Mouse (Mus musculus) ES-E14 (cell line): ENCODE data around the gene Clrn3. TPM values are rescaled to one million over a fixed set of nuclear protein-coding genes. Genes with fewer than 3 reads are reported as not detected.

Experiments used
- DNase-seq: peaks from one replicate; pipeline ENCODE4 v3.0.0-alpha.2; 2013; ENCODE audit warnings: low read depth, low spot score
- H3K27ac ChIP-seq: 2 replicates; pipeline ENCODE4 v1.5.1; 2012; ENCODE audit warnings: low read depth, mild to moderate bottlenecking, low read length, moderate library complexity, mixed read lengths; ENCODE audit not compliant: poor library complexity, insufficient read depth, severe bottlenecking
- H3K36me3 ChIP-seq: 2 replicates; pipeline ENCODE4 v1.6.1; 2012; ENCODE audit warnings: mild to moderate bottlenecking, low read length, moderate library complexity, mixed read lengths; ENCODE audit not compliant: control insufficient read depth, poor library complexity, insufficient read depth, severe bottlenecking
- H3K4me1 ChIP-seq, 2 experiments: fragments of 150-350 bp in 1 of 2; sonication (generic) in 1 of 2; 2 replicates each; pipeline ENCODE4 v1.6.1; 2012; ENCODE audit warnings: low read length in 2 of 2, mild to moderate bottlenecking in 1 of 2, mixed read lengths in 1 of 2; ENCODE audit not compliant: control insufficient read depth in 2 of 2, insufficient read depth in 2 of 2, poor library complexity in 1 of 2
- H3K4me3 ChIP-seq, 2 experiments: fragments of 150-350 bp in 1 of 2; sonication (generic) in 1 of 2; 2 replicates each; pipeline ENCODE4 v1.5.1; 2012; ENCODE audit warnings: low read length in 2 of 2, low read depth in 1 of 2, mild to moderate bottlenecking in 1 of 2, mixed read lengths in 1 of 2; ENCODE audit not compliant: insufficient read depth in 1 of 2, poor library complexity in 1 of 2, severe bottlenecking in 1 of 2
- H3K9ac ChIP-seq: 2 replicates; pipeline ENCODE4 v1.6.1; 2012; ENCODE audit warnings: low read depth, mild to moderate bottlenecking, low read length, mixed read lengths; ENCODE audit not compliant: poor library complexity, insufficient read depth, severe bottlenecking
- H3K9me3 ChIP-seq: fragments of 150-350 bp; sonication (generic); 2 replicates; pipeline ENCODE4 v1.6.1; 2012; ENCODE audit warnings: low read depth, mild to moderate bottlenecking, low read length; ENCODE audit not compliant: control insufficient read depth, insufficient read depth
- CHD2 ChIP-seq: IDR thresholded peaks from 2 replicates; pipeline ENCODE4 v1.6.1; 2014; ENCODE audit warnings: mild to moderate bottlenecking, low read depth, low read length, inconsistent platforms
- HCFC1 ChIP-seq: IDR thresholded peaks from 2 replicates; pipeline ENCODE4 v1.6.1; 2012; ENCODE audit warnings: low read length, inconsistent platforms, borderline replicate concordance; ENCODE audit not compliant: insufficient read depth
- MAFK ChIP-seq: IDR thresholded peaks from 2 replicates; pipeline ENCODE4 v1.6.1; 2014; ENCODE audit warnings: mild to moderate bottlenecking, low read depth, low read length, inconsistent platforms; ENCODE audit not compliant: insufficient read depth
- ZC3H11A ChIP-seq: IDR thresholded peaks from 2 replicates; pipeline ENCODE4 v1.6.1; 2012; ENCODE audit warnings: low read depth, mild to moderate bottlenecking, inconsistent platforms, low read length, borderline replicate concordance
- ZNF384 ChIP-seq: IDR thresholded peaks from 2 replicates; pipeline ENCODE4 v1.6.1; 2012; ENCODE audit warnings: low read depth, low read length, inconsistent platforms
- in situ Hi-C, 2 experiments: fragments of 600-800 bp; cut with MboI; formaldehyde crosslinking; loops; one replicate each; pipeline ENCODE4 v1.15.1; 2025; ENCODE audit warnings: low sequenced_read_pairs in 2 of 2, inconsistent platforms in 1 of 2; ENCODE audit not compliant: unreplicated experiment in 2 of 2
- total RNA-seq: library from RNA; depleted of rRNA; stranded (reverse); fragments of 300-350 nt; gene quantifications from 2 replicates; pipeline ENCODE4 v1.2.3, GENCODE M21; 2012

Gene Clrn3
- total RNA-seq, 1 experiment = not detected

DNA sequence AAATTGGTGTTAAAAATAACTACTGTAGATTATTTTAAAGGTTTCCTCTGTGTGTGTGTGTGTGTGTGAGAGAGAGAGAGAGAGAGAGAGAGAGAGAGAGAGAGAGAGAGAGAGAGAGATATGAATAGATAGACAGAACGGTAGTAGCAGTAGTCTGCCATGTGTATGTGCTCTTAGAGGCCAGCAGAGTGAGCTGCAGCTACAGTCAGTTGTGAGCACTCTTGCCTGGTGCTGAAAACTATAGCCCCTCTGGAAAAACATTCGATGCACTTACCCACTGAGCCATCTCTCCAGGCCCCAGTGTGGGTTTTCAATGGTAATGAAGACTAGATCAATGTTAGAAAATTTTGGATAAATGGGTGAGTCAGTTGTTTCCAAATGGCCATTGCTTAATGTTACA, 29.1 kb downstream of the Clrn3 start:
- H3K4me3 ChIP-seq = no peak overlapping the region
- no peak overlapping the region for H3K27ac ChIP-seq
- no peak for DNase-seq
- in situ Hi-C loops = no loop called here
- H3K9me3 ChIP-seq = no peaks in the 10 kb centered on the region
- H3K9ac ChIP-seq = no peak overlapping the region
- H3K36me3 ChIP-seq = no peaks in the 10 kb centered on the region
- no peaks in the 10 kb centered on the region for H3K4me1 ChIP-seq
- TF ChIP-seq HCFC1 = no peak
- no peak for TF ChIP-seq ZNF384
- no peak for TF ChIP-seq CHD2
- no peak for TF ChIP-seq ZC3H11A
- no peak for TF ChIP-seq MAFK

DNA sequence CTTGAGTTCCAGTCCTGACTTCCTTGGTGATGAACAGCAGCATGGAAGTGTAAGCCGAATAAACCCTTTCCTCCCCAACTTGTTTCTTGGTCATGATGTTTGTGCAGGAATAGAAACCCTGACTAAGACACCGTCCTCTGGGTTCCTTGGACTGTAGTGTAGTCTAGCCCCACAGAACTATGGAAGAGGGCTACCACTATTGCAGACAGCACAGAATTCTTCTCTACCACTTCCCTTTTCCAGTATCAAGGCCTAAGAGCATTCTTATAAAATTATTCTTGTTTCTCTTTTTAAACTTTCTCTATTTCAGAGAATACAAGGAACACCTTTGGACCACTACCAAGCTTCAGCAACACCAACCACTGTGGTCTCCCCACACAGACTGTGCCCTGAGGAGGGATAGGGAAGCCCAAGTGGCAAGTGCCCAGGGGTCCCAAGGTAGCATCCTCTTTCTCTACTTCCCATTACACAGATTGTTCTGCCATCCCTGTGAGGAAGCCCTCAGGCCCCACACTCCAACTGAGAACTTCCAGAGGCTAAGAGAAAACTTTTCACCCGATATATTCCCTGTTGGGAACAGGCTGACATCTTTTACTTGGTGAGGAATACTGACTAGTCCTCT, 29.8 kb downstream of the Clrn3 start:
- TF ChIP-seq ZC3H11A = no peak
- TF ChIP-seq CHD2 = no peak
- no peak for TF ChIP-seq MAFK
- TF ChIP-seq HCFC1 = no peak
- TF ChIP-seq ZNF384 = no peak
- Histone ChIP-seq H3K9ac (no peak overlapping the region), H3K4me3 (no peak overlapping the region), H3K9me3 (no peaks in the 10 kb centered on the region), H3K36me3 (no peaks in the 10 kb centered on the region), H3K4me1 (no peaks in the 10 kb centered on the region), H3K27ac (no peak overlapping the region)
- in situ Hi-C loops = no loop called here
- DNase-seq = no peak

DNA sequence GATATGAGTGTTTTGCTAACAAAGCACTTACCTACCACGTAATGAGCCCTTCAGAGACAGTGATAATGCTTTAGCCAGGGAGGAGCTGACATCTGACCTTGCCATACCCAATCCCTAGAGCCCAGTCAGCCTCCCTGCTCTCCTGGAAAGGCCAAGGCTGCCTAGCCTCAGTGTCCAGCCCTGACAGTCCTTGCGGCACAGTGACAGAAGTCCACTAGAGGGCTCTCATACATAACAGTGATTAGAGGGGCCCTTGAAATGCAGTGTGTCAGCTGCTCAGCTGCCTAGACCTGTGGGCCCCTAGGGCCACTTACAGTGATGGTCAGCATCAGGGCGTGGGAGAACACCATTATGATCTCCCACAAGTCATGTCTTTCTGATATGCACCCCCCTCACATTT, 33.2 kb downstream of the Clrn3 start:
- Histone ChIP-seq H3K4me1 (no peaks in the 10 kb centered on the region), H3K4me3 (no peak overlapping the region), H3K9ac (no peak overlapping the region), H3K9me3 (no peaks in the 10 kb centered on the region), H3K36me3 (no peaks in the 10 kb centered on the region), H3K27ac (no peak overlapping the region)
- no peak for TF ChIP-seq ZNF384
- TF ChIP-seq ZC3H11A = no peak
- in situ Hi-C loops = no loop called here
- no peak for DNase-seq

DNA sequence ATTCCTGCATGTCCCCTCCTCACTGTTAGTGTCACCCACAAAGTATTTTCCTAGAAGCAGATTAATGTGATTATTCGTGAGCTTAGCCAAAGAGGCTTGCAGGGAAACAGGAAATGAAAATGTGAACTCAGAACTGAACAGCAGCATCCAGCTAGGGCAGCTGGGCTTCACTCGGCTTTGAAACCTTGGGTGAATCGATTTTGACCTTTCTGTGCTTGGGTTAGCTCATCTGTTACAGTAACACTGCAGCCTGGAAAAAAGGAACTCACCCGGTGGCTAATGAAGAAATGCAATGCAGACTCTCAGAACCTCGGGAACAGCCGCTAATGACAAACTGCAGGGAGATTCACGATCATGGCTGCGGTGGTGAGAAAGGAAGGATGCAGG, 38.0 kb downstream of the Clrn3 start:
- no peaks in the 10 kb centered on the region for H3K36me3 ChIP-seq
- no peak for TF ChIP-seq ZNF384
- no peak for TF ChIP-seq CHD2
- TF ChIP-seq ZC3H11A = no peak
- TF ChIP-seq HCFC1 = no peak
- no peak for TF ChIP-seq MAFK
- H3K27ac ChIP-seq = no peak overlapping the region
- peaks cover 0 to 9% of the 10 kb centered on the region in 2 experiments; a peak in 2 of 4 replicates for H3K4me1 ChIP-seq
- in situ Hi-C loops = no loop called here
- H3K9me3 ChIP-seq = no peaks in the 10 kb centered on the region
- DNase-seq = no peak
- no peak overlapping the region for H3K4me3 ChIP-seq
- H3K9ac ChIP-seq = no peak overlapping the region
